Mouse (Mus musculus) cerebellum, postnatal 10 days (tissue): ENCODE results near the gene Clint1.

ENCODE experiments used
- DNase-seq, 2 experiments: peaks; one replicate each; pipeline ENCODE4 v3.0.0; 2021; ENCODE audit warnings: mixed read lengths in 2 of 2

Clint1 gene

GRCm38 (mm10) chr11:45886596-45886995, 34.7 kb downstream of the Clint1 start:
- DNase-seq = no peak

GRCm38 (mm10) chr11:45888471-45889030, 36.7 kb downstream of the Clint1 start:
- DNase-seq = no peak

- DNase-seq = no peak
Observed at GRCm38 (mm10) chr11:45889981-45890380, 38.1 kb downstream of the Clint1 start.

GRCm38 (mm10) chr11:45890423-45890822, 38.6 kb downstream of the Clint1 start:
- no peak for DNase-seq

GRCm38 (mm10) chr11:45892861-45893360, 41.1 kb downstream of the Clint1 start:
- DNase-seq = no peak

- no peak for DNase-seq
Observed at GRCm38 (mm10) chr11:45897392-45897791, 45.5 kb downstream of the Clint1 start.

- DNase-seq = no peak
Observed at GRCm38 (mm10) chr11:45900233-45901015, 48.6 kb downstream of the Clint1 start.

- DNase-seq = no peak
Observed at GRCm38 (mm10) chr11:45906109-45906786, 54.4 kb downstream of the Clint1 start.

GRCm38 (mm10) chr11:45907301-45907700, 55.5 kb downstream of the Clint1 start:
- DNase-seq = peak; percentile 20 to 38

GRCm38 (mm10) chr11:45908070-45908469, 56.2 kb downstream of the Clint1 start:
- DNase-seq = no peak

- no peak for DNase-seq
Observed at GRCm38 (mm10) chr11:45908894-45909293, 57.0 kb downstream of the Clint1 start.

- DNase-seq = no peak
Observed at GRCm38 (mm10) chr11:45910701-45911100, 58.9 kb downstream of the Clint1 start.

- DNase-seq = no peak
Observed at GRCm38 (mm10) chr11:45916196-45916595, 64.3 kb downstream of the Clint1 start.

GRCm38 (mm10) chr11:45918018-45918417, 66.2 kb downstream of the Clint1 start:
- DNase-seq = no peak

GRCm38 (mm10) chr11:45918836-45919235, 67.0 kb downstream of the Clint1 start:
- no peak for DNase-seq

GRCm38 (mm10) chr11:45921026-45921425, 69.2 kb downstream of the Clint1 start:
- DNase-seq = no peak

- DNase-seq = no peak
Observed at GRCm38 (mm10) chr11:45921480-45921898, 69.6 kb downstream of the Clint1 start.

GRCm38 (mm10) chr11:45925436-45925835, 73.6 kb downstream of the Clint1 start:
- no peak for DNase-seq

- peak; percentile 87 to 89 for DNase-seq
Observed at GRCm38 (mm10) chr11:45926640-45927082, 74.8 kb downstream of the Clint1 start.

GRCm38 (mm10) chr11:45927456-45927855, 75.6 kb downstream of the Clint1 start:
- DNase-seq = no peak

- DNase-seq = no peak
Observed at GRCm38 (mm10) chr11:45929541-45929940, 77.7 kb downstream of the Clint1 start.

GRCm38 (mm10) chr11:45932771-45933170, 80.9 kb downstream of the Clint1 start:
- DNase-seq = no peak

GRCm38 (mm10) chr11:45937478-45937877, 85.6 kb downstream of the Clint1 start:
- no peak for DNase-seq

- DNase-seq = no peak
Observed at GRCm38 (mm10) chr11:45938917-45939316, 87.1 kb downstream of the Clint1 start.
